Mouse (Mus musculus) regulatory T cell (primary cell): ENCODE measurements around the gene Klhl2.

Experiments used
- in situ Hi-C: fragments of 300-600 bp; cut with MboI, MseI; formaldehyde crosslinking; loops from one replicate; pipeline ENCODE4 v1.15.1; 2025; ENCODE audit warnings: high pct_unique_total_duplicates

Klhl2 gene

DNA sequence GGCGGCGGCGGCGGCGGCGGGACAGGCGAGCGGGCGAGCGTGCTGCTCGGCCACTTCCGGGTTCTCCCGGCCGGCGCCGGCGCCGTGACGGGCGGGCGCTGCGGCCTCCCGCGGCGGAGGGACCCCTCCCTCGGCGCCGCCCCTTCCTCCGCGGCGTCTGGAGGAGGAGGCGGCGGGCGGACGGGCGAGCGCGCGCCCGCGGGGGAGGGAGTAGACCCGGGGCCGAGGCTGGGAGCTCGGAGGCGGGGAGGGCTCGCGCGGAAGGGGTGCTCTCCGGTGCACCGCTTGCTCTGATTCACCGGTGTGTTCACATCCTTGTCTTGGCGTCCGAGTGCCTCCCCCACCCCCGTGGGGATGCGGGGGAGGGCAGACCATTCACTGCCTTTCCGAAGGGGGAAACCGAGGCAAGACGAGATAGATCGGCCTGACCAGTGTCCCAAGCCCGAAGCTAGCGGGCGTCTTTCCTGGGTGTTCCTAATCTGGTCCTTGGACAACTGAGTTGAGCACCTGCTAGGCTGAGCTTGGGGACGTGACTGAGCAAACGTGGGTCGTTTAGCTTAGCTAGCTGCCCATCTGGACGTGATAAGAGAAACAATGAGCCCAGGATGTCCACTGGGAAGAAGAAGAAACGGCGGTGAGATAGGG is at the start of gene Klhl2:
Klhl2 (minus strand) TSS at position 121 of the 645 bp plus-strand sequence.
- in situ Hi-C loops = loop anchor here (5.0 to 10.0 kb wide), 2 partner anchors 92 to 115 kb away; partner anchors contain the start of gene Msmo1

DNA sequence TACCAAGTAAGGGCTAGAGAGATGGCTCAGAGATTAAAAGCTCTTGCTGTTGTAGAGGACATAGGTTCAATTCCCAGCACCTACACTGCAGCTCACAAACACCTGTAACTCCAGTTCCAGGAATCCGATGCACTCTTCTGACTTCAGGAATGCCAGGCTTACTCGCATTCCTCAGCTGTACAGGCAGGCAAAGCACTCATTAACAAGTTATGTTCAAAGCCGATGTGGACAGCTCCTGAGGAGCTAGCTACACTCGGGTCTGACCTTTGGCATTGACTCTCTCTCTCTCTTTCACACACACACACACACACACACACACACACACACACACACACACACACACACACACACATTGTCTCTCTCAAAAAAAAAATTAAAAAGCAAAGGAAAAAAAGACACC is 48.9 kb upstream of the Klhl2 start:
- in situ Hi-C loops = no loop called here

DNA sequence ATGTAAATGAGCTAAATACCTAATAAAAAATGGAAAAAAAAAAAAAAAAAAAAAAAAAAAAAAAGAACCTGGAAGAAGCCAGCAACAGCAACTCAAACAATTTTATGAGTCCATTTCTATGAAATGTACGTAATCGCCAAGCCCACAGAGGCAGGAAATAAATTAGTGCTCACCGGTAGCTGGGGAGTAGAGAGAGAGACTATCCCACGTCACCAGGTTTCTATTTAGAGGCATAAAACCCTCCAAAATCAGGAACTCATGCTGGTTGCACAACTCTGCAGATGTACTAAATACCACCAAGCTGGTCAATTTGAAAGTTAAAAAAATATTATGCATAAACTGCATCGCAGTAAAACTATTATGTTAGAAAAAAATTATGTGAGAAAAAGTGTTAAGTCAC is 46.9 kb upstream of the Klhl2 start:
- in situ Hi-C loops = no loop called here

DNA sequence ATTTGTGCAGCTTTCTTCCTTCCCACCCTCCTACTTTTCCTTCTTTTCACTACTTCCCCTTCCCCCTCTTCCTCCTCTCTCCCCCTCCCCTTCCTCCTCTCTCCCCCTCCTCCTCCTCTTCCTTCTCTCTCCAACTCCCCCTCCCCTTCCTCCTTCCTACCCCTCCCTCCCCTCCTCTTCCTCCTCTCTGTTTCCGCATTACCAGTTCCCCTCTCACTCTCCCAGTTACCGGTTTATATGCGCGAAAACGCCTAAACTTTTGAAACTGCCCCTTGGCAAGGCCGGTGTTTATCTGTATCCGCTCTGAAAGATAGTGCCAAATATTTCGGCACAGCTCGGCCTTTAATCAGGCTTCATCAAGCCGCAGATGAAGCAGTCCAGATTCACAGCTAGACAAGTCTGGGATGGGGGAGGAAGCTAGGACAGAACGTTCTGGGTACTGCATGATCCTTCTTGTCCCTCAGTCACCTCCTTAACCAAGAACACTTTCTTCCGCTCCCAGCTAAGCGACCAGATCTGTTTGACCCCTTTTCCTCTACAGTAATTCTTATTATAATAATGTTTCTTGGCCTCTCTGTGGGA is 30.9 kb upstream of the Klhl2 start:
- in situ Hi-C loops = no loop called here

DNA sequence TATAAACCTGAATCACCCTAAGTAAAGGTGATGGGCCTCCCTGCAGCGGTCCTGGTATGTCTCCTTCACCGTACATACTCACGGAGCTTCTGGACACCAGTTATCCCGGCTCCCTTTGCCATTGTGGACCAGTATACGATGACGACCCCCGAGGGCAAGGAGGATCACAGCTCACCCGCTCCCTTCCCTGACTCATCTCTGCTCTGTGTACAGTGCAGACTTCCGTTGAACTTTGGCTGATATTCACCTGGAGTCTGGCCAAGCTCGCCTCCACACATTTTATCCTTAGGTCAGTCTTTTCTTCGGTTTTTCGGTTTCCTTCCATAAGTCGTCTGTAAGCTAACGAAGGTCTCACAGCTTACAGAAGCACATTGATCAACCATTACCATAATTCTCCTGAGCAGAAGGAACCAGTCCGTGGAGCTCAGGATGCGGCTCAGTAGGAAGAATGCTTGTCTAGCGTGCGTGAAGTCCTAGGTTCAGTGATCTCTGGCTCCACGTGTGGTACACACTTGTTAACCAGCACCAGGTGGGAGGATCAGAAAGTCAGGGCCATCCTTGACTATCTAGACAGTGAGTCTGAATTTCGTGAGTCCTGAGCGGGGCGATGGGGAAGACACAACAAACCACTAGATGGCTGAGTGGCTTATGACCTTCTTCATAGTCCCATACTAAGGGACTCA is 28.0 kb upstream of the Klhl2 start:
- in situ Hi-C loops = no loop called here

DNA sequence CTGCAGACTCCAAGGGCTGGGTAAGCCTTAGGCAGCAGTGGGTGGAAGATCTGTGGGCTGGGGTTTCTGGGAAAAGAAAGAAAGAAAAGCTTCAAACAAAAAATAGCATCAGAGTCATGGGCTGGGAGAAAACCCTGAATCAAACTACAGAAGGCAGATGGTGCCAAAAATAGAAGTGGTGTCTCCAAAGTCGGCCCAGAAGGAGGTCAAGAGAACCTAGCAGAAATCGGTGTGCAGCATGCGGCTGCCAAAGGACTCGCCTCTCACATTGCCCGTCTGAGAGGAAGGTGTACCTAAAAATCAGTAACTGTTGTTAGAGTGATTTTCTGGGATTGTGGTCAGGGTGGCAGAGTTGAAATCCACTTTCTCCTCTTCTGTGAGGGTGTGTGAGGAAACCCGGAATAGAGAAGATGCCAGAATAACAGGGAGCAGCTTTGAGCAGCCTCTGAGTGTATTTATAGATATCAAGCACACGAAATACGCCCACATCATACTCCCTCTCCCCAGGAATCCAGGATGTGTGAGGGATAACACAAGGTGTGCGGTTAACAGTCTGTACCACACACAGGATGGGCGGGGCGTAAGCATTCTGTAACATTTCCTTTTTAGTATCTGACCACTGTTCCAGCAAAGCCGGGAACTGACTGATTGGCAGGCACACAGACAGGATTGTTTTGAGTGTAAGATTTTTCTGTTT is 21.8 kb upstream of the Klhl2 start:
- in situ Hi-C loops = no loop called here

DNA sequence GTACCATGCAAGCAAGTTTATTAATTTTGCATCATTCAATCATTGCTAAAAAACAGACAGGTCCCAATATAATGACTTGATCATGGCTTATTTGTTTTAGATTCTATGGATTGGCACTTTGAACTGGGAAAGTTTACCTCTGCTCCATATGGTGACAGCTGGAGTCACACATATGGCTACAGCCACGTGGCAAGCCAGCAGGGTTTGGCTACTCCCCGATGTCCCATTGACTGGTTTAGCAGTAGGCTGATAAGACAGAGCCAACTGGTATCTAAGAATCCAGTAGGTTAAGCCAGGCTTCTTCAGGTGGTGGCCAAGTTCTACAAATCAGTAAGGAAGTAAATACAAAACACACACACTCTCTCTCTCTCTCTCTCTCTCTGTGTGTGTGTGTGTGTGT is 20.4 kb upstream of the Klhl2 start:
- in situ Hi-C loops = no loop called here

DNA sequence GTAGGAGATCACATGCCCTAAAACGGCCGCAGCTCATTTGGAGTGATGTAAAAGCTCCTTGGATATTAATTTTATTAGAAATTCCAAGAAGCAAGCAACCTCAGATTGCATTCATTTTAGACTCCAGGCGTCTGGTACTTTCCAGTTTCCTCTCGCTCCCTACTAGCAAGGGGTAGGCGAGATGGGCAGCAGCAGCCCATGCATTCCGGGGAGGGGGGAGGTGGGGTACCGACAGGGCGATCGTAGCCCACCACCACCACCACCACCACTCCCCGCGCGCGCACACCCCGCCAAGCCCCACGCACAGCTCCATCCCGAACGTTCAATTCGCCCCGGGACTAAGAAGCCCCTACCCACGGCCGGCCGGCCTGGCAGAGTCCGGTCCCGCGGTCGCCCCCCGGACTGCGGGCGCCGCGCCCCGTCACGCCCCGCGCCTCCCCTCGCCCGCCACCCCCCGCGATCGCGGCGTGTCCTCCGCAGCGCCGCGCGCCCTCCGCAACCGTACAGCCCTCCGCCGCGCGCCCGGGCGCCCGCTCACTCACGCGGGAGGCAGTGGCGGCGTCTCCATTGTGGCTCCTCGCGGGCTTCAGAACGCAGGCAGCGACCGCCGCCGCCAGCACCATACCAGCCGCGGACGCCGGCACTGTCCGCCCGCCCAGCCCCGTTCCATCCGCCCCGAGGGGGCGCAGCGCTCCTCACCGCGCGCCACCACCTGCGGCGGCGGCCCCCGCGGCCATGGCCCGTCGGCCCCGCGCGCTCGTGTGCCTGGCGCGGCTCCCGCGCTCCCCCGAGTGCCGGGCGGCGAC is 523 bp downstream of the Klhl2 start:
- in situ Hi-C loops = no loop called here

DNA sequence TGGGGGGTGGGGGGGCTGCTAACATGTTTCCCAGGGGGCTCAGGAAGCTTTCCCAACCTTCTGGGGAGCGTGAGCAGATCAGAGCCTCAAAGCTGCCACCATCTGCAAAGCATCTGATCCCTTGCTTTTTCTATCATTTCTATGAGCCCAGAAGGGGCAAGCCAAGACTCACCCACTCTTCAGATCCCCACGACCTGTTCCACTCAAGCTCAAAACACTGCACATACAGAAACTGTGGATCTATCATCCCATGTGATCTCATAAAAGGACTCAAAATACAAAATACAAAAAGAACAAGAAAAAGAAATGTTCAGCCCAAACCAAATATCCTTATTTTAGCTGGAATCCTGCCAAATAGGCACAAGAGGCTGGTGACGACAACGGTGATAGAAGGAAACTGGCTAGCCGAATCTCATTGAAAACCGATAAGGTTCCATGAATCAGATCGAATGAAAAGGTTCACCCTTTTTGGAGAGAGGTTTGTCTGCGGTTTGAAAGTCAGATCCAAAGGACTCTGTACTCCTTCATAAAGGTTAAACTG is 1.5 kb downstream of the Klhl2 start:
- in situ Hi-C loops = no loop called here

DNA sequence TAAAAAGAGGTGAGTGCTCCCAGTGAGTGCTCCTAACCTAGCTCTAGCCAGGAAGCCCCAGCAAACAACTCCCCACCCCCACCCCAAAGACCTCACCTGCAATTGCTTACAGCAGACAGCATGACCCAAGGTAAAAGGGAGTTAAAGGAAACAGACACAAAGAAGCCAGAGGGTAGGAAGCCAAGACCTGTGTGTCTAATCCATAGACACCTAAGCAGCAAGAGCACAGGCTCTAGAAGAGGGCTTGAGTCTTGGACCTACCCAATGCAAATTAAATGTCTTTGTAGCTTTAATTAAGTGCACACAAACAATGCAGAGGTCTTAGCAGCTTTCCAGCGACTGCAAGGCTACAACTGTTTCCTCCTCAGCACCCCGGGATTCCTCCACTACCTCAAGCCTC is 2.2 kb downstream of the Klhl2 start:
- in situ Hi-C loops = no loop called here

DNA sequence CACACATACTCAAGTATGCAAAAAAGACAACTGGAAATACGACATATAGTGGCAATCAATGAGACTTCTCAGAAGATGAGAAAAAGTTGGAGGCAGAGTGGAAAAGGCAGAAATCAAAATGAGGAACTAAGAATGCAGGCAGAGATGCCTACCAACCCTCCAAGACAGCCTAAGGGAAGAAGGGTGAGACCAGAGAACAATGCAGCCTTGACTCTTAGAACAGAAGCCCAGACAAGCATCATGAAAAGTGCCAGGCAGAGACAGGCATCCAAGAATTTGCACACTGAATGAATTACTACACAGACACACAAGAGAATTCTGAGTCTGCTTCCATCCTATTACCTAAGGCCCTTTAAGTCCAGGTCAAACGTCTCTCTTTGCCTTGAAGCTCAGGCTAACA is 2.6 kb downstream of the Klhl2 start:
- in situ Hi-C loops = no loop called here

DNA sequence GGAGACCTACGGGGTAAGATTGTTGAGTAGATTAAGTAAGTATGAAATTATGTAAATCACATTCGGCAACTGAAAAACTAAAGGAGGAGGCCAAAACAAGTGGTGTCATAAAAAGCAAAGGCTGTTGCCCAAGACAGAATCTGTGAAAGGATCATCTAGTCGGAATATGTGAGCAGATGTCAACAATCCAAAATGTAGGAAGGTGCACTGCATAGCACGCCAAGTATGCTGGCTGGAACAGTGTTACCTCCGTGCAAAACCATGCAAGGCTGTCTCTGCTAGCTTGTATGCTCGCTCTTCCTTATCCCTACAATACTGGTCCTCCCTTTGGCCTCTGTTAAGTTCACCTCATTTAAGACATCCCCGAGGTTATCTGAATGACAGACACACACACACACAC is 4.5 kb downstream of the Klhl2 start:
- in situ Hi-C loops = no loop called here

DNA sequence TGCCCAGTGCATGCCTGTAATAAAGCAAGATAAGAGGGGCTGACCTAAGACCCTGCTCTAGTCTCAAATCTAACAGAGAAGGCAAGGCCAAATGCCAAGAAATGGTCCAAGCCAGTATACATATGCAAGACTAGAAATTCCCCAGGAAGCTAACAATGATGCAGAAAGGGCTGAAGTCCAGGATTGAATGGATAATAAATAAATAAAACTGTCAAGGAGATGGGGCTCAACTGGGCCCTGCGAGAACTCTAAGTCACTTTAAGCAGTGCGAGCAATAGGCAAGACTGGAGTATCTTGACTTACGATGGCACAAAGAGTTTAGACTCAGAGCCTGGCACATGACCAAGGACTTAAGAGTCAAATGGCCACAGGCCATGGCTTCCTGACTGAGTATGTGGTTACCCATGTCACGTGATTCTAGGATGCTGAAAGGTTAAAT is 5.8 kb downstream of the Klhl2 start:
- in situ Hi-C loops = no loop called here

DNA sequence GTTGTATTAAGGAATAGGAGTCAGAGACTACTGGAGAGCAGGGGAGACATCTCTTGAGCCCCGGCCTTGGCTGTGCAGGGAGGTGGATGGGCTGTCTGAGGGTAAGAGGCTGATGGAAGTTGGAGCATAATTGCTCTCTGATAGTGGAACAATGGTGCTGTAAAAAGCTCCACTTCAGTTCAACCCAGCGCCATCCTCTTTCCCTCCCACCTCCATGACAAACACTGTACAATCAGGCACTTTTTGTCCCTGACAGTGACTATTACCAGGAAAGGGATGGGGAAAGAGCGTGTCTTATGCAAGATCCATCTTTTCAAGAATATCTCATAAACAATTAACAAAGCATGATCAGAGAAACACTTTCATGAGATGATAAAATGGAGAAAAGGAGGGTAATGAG is 6.6 kb downstream of the Klhl2 start:
- in situ Hi-C loops = no loop called here

DNA sequence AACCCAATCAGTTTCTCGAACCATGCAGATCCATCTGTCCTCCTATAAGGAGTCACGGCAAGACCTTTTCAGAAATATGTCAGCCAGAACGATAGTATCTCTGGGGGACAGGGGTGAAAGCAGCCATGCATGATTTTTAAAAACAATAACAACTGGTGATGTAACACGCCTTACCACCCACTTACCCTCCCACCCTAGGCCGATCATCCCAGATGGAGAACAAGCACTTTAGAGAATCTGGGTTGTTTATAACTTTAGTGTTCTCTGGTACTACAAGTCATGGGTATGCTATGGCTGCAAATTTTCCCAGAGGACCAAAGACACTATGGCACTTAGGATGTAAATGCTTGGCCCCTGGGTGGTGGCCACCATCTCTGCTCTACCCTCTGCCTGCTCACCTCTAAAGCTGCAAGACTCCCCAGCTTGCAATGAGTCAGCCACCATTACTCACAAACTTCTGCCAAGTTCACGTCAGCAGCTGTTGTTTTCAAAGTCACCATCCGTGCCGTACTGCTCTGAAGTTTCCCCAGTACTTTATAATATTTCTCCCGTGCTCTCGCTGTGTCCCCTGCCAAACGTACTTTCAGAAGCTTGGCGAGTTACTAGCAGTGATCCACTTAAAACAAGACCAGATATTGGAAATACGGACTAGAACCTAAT is 7.9 kb downstream of the Klhl2 start:
- in situ Hi-C loops = no loop called here

DNA sequence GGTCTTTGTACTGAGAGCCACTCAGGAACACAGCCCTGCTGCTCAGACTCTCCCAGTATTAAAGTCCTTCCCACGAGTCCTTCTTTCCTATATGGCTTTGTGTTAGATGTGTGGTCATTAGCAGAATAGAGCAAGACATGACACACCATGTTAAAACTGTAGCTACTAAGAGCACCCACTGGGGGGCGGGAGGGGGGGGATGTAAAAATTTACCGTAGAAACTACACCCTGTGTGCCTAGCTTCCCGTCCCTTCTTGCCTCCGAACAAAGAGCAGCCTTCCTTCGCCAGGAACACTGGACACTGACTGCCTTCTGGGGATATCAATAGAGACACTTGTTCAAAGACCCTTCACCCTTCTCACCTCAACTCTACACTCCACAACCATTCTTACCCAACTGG is 10.2 kb downstream of the Klhl2 start:
- in situ Hi-C loops = no loop called here

DNA sequence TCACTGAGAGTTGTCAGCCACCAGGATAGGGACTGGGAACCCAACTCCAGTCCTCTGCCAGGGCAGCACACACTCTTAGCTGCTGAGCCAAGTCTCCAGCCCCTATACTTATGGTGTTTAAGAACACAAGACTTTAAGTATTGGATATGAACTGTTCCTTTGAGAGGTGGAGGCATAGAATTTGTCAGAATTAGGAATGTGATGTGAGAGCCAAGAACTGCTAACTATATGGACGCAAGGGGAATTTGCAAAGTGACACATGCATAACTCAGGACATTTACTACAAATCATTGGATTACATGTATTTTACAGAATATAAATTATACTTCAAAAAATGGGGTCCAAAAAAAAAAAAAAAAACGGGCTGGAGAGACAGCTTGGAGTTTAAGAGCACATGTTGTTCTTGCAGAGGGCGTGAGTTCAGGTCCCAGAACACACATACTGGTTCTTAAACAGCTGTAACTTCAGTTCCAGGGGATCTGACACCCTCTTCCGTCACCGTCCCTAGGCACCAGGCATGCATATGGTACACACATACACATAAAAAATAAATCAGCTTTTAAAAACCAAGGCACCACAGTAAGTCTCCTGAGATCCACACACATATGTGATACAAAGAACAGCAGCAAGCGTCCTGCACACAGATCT is 14.2 kb downstream of the Klhl2 start:
- in situ Hi-C loops = no loop called here

DNA sequence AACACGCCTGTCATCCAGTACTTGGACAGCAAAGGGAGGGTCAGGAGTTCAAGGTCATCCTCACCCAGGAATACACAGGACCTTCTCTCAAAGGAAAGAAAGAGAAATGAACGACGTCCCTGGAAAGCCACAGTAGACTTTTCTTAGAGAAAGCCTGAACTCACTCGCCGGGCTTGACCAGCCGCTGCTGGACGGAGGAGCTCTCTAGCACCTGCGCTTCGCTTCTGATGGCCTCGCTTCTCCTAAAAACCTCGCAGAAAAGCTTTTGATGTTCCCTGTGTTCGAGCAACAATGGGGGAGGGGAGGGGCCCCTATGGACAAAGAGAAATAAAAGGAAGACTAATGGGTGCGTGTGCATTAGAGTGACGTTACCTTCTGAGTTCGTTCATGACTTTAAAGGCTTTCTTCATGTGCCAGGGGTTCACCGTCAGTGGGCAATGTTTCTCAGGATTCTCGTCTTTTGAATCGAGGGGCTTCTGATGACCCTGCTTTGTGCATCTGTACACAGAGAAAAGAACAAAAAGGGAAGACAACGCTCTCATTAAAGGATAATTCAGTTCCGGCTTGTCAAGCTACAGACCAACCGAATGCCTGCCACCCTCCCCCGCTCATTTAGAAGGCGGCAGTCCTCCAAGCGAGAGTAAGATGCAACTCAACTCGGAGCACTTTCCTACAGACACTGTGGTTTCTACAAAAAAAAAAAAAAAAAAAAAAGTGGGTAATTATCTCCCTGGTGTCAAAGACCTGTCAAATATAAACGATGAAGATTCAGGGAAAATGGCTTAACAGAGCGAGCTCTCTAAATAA is 15.5 kb downstream of the Klhl2 start:
- in situ Hi-C loops = no loop called here

DNA sequence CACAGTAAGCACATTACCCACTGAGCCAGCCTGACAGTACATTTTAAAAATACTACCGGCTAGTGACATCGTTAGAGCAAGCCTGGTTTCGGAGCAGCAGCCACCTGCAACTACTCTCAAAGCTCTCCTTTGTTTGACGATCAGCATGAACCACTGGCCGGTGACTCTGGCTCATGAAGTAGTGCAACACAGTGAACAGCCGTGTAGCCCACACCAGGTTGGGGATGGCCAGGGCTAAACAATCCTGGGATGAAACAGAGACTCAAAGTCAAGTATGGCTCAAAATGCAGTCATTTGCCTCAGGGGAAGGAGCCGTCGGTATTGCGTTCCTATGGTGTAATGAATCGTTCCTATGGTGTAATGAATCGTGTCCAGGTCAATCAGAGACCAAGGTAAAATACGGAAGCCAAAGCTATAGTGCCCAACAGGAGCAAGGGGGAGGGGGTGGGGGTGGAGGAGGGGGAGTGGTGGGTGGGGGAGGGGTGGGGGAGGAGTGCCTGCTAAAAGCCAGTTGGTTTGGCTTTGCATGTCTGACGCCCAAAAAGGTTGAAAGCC is 17.2 kb downstream of the Klhl2 start:
- in situ Hi-C loops = no loop called here
